Mouse (Mus musculus): ENCODE measurements at regions not wholly inside any gene's neighbourhood (a gene's known extent, or its start where the extent isn't known, plus 50 kb on each side); places are given as distances from the start of the nearest gene placed in this dataset.

GRCm38 (mm10) chr13:118849541-118849940 is 179.9 kb downstream of the Fgf10 start:
- no peak for DNase-seq (ENCODE audit: low spot score)
- H3K4me2 ChIP-seq (ENCODE audit: low read depth, low read length), result no peak overlapping the region
- no peak overlapping the region for H3K9ac ChIP-seq (replicated peaks; ENCODE audit: low read length)
- H3K9me3 ChIP-seq (ENCODE audit: low read length), result no peaks in the 10 kb centered on the region
- WGBS, result 92% methylated on average over 5 of the region's 5 CpGs
- no peak overlapping the region for H3K27ac ChIP-seq
- H3K4me3 ChIP-seq (ENCODE audit: low read length), result no peak overlapping the region
- no peak for TF ChIP-seq CTCF (IDR thresholded peaks at IDR 0.05; ENCODE audit: low read depth)
- no peaks in the 10 kb centered on the region for H3K36me3 ChIP-seq (ENCODE audit: insufficient read depth, low read length)
- no peaks in the 10 kb centered on the region for H3K4me1 ChIP-seq (ENCODE audit: insufficient read depth, low read length)
- H3K27me3 ChIP-seq (ENCODE audit: insufficient read depth, low read length), result no peaks in the 10 kb centered on the region
- ATAC-seq, result no peak

- Histone ChIP-seq H3K4me3 (ENCODE audit: low read length) (no peak overlapping the region), H3K4me1 (ENCODE audit: insufficient read depth, low read length) (no peaks in the 10 kb centered on the region), H3K9ac (replicated peaks; ENCODE audit: low read length) (no peak overlapping the region), H3K9me3 (ENCODE audit: low read length) (no peaks in the 10 kb centered on the region), H3K27me3 (ENCODE audit: insufficient read depth, low read length) (no peaks in the 10 kb centered on the region), H3K36me3 (ENCODE audit: insufficient read depth, low read length) (no peaks in the 10 kb centered on the region), H3K4me2 (ENCODE audit: low read depth, low read length) (no peak overlapping the region), H3K27ac (no peak overlapping the region)
- no peak for TF ChIP-seq CTCF (IDR thresholded peaks at IDR 0.05; ENCODE audit: low read depth)
- DNase-seq (ENCODE audit: low spot score) (no peak), ATAC-seq (no peak)
- WGBS, result 85% methylated on average over 8 of the region's 8 CpGs
Measured at GRCm38 (mm10) chr13:118850708-118851107, 181.1 kb downstream of the Fgf10 start.

- WGBS, result 51% methylated on average over 9 of the region's 9 CpGs
- no peak overlapping the region for H3K9ac ChIP-seq (replicated peaks; ENCODE audit: low read length)
- ATAC-seq, result no peak
Measured at GRCm38 (mm10) chr13:118886339-118886810, 216.8 kb downstream of the Fgf10 start.

GRCm38 (mm10) chr13:118895079-118895478 is 225.5 kb downstream of the Fgf10 start:
- 91% methylated on average over 4 of the region's 4 CpGs for WGBS
- Histone ChIP-seq H3K9ac (replicated peaks; ENCODE audit: low read length) (no peak overlapping the region), H3K36me3 (ENCODE audit: insufficient read depth, low read length) (no peaks in the 10 kb centered on the region), H3K4me1 (ENCODE audit: insufficient read depth, low read length) (no peaks in the 10 kb centered on the region), H3K27ac (no peak overlapping the region), H3K9me3 (ENCODE audit: low read length) (no peaks in the 10 kb centered on the region), H3K4me3 (ENCODE audit: low read length) (no peak overlapping the region), H3K27me3 (ENCODE audit: insufficient read depth, low read length) (no peaks in the 10 kb centered on the region), H3K4me2 (ENCODE audit: low read depth, low read length) (no peak overlapping the region)
- DNase-seq (ENCODE audit: low spot score) (no peak), ATAC-seq (no peak)
- TF ChIP-seq CTCF (IDR thresholded peaks at IDR 0.05; ENCODE audit: low read depth), result no peak

More at GRCm38 (mm10) chr13:118886339-118886810, 216.8 kb downstream of the Fgf10 start:
- no peak for DNase-seq (ENCODE audit: low spot score)
- Histone ChIP-seq H3K4me3 (ENCODE audit: low read length) (no peak overlapping the region), H3K9me3 (ENCODE audit: low read length) (no peaks in the 10 kb centered on the region), H3K27me3 (ENCODE audit: insufficient read depth, low read length) (no peaks in the 10 kb centered on the region), H3K4me1 (ENCODE audit: insufficient read depth, low read length) (no peaks in the 10 kb centered on the region), H3K27ac (no peak overlapping the region), H3K4me2 (ENCODE audit: low read depth, low read length) (no peak overlapping the region), H3K36me3 (ENCODE audit: insufficient read depth, low read length) (no peaks in the 10 kb centered on the region)
- no peak for TF ChIP-seq CTCF (IDR thresholded peaks at IDR 0.05; ENCODE audit: low read depth)

- no peak for TF ChIP-seq CTCF (IDR thresholded peaks at IDR 0.05; ENCODE audit: low read depth)
- Histone ChIP-seq H3K36me3 (ENCODE audit: insufficient read depth, low read length) (no peaks in the 10 kb centered on the region), H3K9me3 (ENCODE audit: low read length) (no peaks in the 10 kb centered on the region), H3K27me3 (ENCODE audit: insufficient read depth, low read length) (no peaks in the 10 kb centered on the region), H3K9ac (replicated peaks; ENCODE audit: low read length) (no peak overlapping the region), H3K27ac (no peak overlapping the region), H3K4me2 (ENCODE audit: low read depth, low read length) (no peak overlapping the region), H3K4me1 (ENCODE audit: insufficient read depth, low read length) (no peaks in the 10 kb centered on the region), H3K4me3 (ENCODE audit: low read length) (no peak overlapping the region)
- WGBS, result 88% methylated on average over 2 of the region's 2 CpGs
- ATAC-seq, result no peak
- no peak for DNase-seq (ENCODE audit: low spot score)
Measured at GRCm38 (mm10) chr13:118901950-118902349, 232.4 kb downstream of the Fgf10 start.

- Histone ChIP-seq H3K9ac (replicated peaks; ENCODE audit: low read length) (no peak overlapping the region), H3K4me2 (ENCODE audit: low read depth, low read length) (no peak overlapping the region), H3K27ac (no peak overlapping the region), H3K9me3 (ENCODE audit: low read length) (no peaks in the 10 kb centered on the region), H3K4me3 (ENCODE audit: low read length) (no peak overlapping the region), H3K4me1 (ENCODE audit: insufficient read depth, low read length) (no peaks in the 10 kb centered on the region), H3K36me3 (ENCODE audit: insufficient read depth, low read length) (no peaks in the 10 kb centered on the region), H3K27me3 (ENCODE audit: insufficient read depth, low read length) (no peaks in the 10 kb centered on the region)
- no peak for TF ChIP-seq CTCF (IDR thresholded peaks at IDR 0.05; ENCODE audit: low read depth)
- 91% methylated on average over 2 of the region's 2 CpGs for WGBS
- ATAC-seq (no peak), DNase-seq (ENCODE audit: low spot score) (no peak)
Measured at GRCm38 (mm10) chr13:118910351-118910750, 240.8 kb downstream of the Fgf10 start.

GRCm38 (mm10) chr13:118940786-118941185 is 271.2 kb downstream of the Fgf10 start:
- no peak overlapping the region for H3K4me3 ChIP-seq (ENCODE audit: low read length)
- no peaks in the 10 kb centered on the region for H3K36me3 ChIP-seq (ENCODE audit: insufficient read depth, low read length)
- no peak for TF ChIP-seq CTCF (IDR thresholded peaks at IDR 0.05; ENCODE audit: low read depth)
- ATAC-seq (no peak), DNase-seq (ENCODE audit: low spot score) (no peak)
- no peaks in the 10 kb centered on the region for H3K4me1 ChIP-seq (ENCODE audit: insufficient read depth, low read length)
- no peaks in the 10 kb centered on the region for H3K27me3 ChIP-seq (ENCODE audit: insufficient read depth, low read length)
- H3K4me2 ChIP-seq (ENCODE audit: low read depth, low read length), result no peak overlapping the region
- H3K9ac ChIP-seq (replicated peaks; ENCODE audit: low read length), result no peak overlapping the region
- 79% methylated on average over 3 of the region's 3 CpGs for WGBS
- no peaks in the 10 kb centered on the region for H3K9me3 ChIP-seq (ENCODE audit: low read length)
- no peak overlapping the region for H3K27ac ChIP-seq

All from hindbrain, postnatal 0 days (tissue).